Mouse (Mus musculus): Measurements from ENCODE around the gene Ifitm3.
"Not testable (repeated sequence)": the region's sequence is repeated elsewhere in the genome, so short reads cannot be mapped to it uniquely, and the experiment has no call there.

The Ifitm3 gene

DNA sequence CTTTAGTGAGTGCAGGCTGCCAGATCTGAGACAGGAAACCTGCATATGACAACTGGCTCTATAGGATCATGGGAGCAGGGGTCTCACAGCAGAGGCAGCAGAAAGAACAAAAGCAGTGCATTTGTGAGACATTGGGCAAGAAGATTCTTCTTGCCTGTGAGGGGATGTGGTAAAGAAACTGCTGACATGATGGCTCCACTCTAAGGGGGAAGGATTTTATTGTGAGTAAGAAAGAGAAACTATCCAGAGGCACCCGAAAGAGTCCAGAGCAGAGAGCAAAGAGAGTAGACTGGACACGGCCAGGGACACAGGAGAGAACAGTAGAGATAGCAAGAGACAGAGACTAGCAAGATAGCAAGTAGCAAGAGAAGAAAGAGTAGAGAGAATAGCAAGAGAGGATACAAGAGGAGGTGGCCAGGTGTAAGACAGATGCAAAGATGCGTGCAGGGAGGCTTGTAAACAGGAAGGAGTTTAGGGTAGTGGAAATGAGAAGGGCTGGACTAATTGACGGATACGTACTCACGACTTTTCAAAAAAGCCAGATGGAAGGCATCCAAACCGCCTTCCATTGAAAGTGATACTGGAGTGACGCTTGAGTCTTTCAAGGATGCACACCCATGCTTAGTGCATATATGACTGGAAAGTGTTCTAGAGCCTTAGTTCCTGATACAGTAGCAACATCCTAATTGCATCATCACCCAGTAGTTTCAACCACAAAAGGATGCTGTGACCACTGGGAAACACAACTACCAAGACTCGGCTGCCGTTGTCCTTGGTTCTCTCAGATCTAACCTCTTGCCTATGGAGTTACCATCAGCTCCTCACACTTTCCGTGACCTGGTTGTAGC lies 11.5 kb downstream of the Ifitm3 start:
- DNase-seq = no peak

- DNase-seq = no peak
Observed at GRCm38 (mm10) chr7:140997817-140998216, 12.8 kb downstream of the Ifitm3 start.

- DNase-seq = no peak
Observed at GRCm38 (mm10) chr7:140991117-140991689, 19.4 kb downstream of the Ifitm3 start.

- no peak for DNase-seq
Observed at GRCm38 (mm10) chr7:140990622-140991021, 19.9 kb downstream of the Ifitm3 start.

- no peak for DNase-seq
Observed at GRCm38 (mm10) chr7:140990185-140990584, 20.4 kb downstream of the Ifitm3 start.

- no peak for DNase-seq
Observed at GRCm38 (mm10) chr7:140989022-140989421, 21.5 kb downstream of the Ifitm3 start.

DNA sequence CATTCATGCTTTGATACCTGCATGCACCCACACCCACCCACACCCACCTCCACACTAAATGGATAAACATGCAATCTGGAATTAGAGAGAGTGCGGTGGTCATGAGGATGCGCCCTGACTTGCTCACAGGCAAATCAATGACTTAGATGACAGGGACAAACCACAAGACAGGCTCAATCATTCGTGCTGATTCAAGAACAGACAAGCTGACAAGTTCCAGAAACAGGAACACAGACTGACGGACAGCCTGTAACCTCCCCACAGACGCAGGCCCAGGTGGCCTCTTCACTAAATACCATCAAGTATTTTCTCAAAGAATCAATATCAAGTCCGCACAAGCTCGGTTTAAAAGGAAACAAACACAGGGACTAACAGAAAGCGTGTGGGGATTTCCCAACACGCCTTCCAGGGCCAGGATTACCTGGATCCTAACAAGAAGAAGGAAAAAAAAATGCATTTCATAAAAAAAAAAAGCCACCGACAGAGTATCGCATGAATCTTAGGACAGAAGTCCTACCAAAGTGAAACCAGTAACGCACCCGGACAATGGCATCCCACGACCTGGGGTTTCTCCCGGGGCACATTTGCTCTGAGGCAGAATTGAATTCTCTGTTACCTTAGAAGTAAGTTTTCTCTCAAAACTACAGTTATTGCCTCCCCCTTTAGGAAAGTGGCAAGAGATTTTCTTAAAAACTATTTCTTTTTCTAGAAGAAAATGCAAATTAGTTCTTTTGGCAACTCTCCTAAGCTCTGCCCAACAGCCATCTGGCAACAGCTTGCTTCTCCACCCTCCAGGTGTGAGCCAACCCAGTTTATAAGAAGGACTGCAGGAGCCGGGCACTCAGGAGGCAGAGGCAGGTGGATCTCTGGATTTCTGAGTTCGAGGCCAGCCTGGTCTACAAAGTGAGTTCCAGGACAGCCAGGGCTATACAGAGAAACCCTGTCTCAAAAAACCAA lies 23.1 kb downstream of the Ifitm3 start:
- no peak for DNase-seq

DNA sequence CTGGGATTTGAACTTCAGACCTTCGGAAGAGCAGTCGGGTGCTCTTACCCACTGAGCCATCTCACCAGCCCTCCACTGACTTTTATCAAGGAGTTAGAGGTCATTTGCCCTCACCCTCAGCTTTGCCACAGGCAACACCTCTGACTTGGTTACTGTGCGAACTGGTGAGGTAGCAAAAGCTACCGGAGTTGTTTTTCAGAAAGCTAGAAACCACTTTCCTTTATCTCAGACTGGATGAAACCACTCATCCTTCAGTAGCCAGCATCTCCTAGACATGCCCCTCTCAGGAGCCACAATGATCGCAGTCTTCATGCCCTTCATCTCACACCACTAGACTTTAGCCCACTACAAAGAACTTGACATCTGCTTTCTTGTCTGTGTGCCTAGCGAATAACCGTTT lies 27.6 kb downstream of the Ifitm3 start:
- no peak for DNase-seq

GRCm38 (mm10) chr7:140981704-140982103 lies 28.9 kb downstream of the Ifitm3 start:
- no peak for DNase-seq

GRCm38 (mm10) chr7:140976720-140977119 lies 33.9 kb downstream of the Ifitm3 start:
- not testable (repeated sequence) for DNase-seq

- DNase-seq = no peak
Observed at GRCm38 (mm10) chr7:140975465-140975864, 35.1 kb downstream of the Ifitm3 start.

- DNase-seq = no peak
Observed at GRCm38 (mm10) chr7:140974940-140975339, 35.6 kb downstream of the Ifitm3 start.

DNA sequence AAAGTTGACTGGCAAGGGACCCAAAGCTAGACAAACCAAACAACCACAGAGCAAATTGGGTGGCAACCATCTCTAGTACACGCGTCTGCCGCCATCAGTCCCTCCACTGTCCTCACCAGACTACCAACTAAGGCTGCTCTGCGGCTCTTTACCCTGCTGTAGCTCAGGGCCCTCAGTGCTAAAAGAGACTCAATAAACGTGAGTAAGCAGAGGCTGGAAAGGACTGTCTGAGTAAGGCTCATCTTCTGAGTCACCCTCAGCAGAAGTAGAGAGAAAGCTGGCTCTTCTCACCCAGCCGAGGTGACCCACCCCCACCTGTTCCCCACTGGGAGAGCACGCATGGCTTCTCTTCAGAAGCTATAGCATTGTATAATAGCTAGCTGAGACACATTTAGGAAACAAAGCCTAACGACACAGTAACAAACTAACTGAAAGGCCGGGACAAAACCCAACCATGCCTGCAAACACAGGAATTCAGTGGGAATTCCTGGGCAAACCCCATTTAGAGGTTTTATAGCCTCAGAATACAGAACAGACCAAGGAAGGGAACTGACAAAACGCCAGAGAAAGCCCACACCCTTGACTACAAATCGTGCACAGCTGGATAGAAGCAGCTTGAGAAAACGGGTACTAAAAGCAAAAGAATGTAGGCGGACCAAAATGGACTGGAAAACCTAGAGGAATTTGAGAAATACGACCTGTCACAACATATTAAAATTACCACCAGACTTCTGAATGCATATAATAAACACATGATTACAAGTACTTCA lies 37.0 kb downstream of the Ifitm3 start:
- DNase-seq = no peak

GRCm38 (mm10) chr7:140971479-140972171 lies 38.9 kb downstream of the Ifitm3 start:
- no peak for DNase-seq

DNA sequence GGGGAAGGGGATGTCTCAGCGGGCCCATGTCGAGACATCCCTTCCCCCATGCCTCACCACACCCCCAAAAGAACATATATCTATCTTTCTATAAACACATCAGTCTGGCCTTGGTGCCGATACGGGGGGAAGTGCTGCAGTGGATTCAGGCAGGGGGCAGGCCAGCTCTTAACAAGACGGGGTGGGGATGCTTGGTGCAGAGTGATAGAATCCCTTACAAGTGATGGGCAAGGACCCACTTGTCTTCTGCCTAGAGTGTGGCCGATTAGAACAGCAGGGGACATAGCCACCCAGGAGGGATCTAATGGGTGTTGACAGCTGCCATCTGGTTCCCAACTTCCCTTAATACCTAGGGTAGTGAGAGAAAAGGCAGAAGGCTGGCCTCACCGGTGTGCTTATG lies 39.6 kb downstream of the Ifitm3 start:
- no peak for DNase-seq

DNA sequence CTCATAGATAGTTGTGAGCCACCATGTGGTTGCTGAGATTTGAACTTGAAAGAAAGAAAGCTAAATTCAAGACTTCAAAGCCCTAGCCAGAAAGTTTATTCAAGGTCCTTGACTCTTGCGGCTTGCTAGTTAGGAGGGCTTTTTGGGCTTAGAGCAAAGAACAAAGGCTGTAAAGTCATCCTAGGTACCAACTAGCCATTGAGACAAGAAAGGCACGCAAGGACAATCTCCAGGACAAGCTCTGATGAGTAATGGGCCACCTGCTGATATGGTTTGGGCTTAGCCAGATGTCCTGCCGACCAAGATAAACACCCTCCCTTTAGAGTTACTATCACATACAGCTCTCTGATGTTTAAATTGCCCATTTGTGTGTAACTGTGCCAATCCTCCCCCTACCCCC lies 41.9 kb downstream of the Ifitm3 start:
- not testable (repeated sequence) for DNase-seq

DNA sequence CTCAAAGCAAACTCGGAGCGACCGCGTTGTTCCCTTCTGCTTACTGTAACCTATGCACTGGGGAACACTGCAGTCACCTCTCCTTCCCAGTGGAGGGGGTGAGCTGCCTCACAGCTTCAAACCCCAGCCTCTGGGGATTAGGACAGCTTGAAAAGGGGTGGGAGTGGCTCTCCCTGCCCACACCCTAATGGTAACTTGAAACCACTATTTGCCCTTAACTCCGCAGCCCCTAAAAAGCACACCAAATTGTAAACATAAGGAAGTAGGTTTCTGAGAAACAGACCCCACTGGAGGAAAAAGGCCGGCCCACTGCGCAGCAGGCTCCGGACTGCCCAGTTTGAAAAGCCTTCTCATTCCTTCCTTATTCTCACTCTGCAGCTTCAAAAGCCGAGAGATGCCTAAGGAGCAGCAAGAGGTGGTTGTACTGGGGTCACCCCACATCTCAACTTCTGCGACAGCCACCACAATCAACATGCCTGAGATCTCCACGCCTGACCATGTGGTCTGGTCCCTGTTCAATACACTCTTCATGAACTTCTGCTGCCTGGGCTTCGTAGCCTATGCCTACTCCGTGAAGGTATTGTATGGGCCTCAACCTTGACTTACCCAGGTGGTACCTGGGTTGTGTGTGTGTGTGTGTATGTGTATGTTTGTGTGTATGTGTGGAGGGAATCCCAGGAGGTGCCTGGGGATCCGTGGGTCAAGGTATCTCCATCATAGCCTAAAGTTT lies 42.5 kb downstream of the Ifitm3 start:
- DNase-seq = no peak

- no peak for DNase-seq
Observed at GRCm38 (mm10) chr7:140966921-140967320, 43.6 kb downstream of the Ifitm3 start, which contains the start of gene Ifitm1. Gene Ifitm1, plus strand, starts transcription at chr7:140967221.

- DNase-seq = no peak
Observed at GRCm38 (mm10) chr7:140962733-140963132, 47.8 kb downstream of the Ifitm3 start.

- no peak for DNase-seq
Observed at GRCm38 (mm10) chr7:140961416-140961815, 49.2 kb downstream of the Ifitm3 start.

- no peak for DNase-seq
Observed at GRCm38 (mm10) chr7:140960026-140960425, 50.5 kb downstream of the Ifitm3 start.

All from kidney, adult 8-10 months (tissue).